Mouse (Mus musculus) liver, adult 2 months (tissue): Measurements from ENCODE around the gene Isca2.

ENCODE experiments used
- CTCF ChIP-seq: fragments of 200-500 bp; IDR thresholded peaks from 2 replicates; pipeline ENCODE4 v1.5.1; 2011; ENCODE audit warnings: low read depth, low read length, control low read depth
- POLR2A ChIP-seq: fragments of 200-500 bp; IDR thresholded peaks from 2 replicates; pipeline ENCODE4 v1.6.1; 2011; ENCODE audit warnings: low read length, control low read depth; ENCODE audit not compliant: insufficient read depth; ENCODE audit errors: extremely low read depth

DNA sequence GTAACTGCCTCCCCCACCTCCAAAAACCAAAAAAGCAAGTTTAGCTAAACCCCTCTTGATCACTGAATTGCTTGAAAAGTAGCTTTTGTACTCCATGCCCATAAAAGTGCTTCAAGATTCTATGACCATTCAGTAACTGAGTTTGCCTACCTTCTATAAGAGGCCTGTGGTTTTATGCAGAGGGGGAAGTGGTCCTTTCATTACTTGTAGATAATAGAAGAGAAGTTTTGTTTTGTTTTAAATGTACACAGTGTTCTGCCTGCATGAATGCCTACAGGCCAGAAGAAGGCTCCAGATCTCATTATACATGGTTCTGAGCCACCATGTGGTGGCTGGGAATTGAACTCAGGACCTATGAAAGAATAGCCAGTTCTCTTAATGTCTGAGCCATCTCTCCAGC is 3.2 kb downstream of the Isca2 start:
- TF ChIP-seq POLR2A = no peak
- no peak for TF ChIP-seq CTCF
